Mouse (Mus musculus): ENCODE results near the gene Eif6. TPM values are rescaled to one million over a fixed set of nuclear protein-coding genes. Genes with fewer than 3 reads are reported as not detected.

The Eif6 gene
- total RNA-seq, 4 experiments from 2014 or later, result 139 to 179 (median 160) TPM

DNA sequence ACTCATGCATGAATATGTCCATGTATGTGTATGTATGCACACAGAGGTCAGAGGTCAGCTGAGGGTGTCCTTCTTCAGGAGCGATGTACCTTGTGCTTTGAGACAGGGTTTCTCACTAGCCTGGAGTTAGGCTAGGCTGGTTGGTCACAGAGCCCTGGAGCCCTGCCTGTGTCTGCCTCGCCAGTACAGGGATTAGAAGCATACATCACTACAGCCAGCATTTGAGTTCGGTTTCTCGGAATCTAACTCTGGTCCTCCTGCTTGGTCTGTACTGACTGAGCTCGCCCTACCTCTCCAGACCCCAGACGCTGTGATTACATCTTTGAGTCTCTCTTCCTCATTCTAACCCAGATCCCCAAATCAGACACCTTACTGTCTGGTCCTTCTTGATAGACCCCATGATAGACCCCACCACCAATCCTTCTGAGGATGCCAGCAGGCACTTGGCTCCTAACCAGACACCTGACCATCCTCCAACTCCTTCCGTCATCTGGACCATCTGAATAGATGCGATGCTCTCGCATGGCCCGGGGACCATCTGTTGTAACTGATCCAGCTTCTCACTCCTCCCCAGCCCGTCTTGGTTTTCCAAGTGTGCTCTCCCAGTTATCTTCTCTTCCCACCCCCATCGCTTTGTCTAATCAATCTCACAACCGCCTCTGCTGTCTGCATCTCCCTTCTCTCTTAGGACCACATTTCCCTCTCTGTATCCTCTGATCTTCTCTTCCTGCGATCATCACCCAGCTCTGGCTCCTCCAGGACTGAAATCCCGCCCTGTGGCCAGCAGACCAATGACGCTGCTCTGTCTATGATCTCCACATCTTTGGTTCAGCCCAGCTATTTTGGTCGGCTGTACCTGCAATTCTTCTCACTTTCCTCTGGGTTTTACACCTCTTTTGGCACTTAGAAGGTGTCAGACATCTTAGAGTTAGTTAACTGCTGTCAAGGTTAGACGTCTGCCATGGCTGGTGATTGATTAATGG is 38.5 kb downstream of the Eif6 start:
- DNase-seq, result no peak

DNA sequence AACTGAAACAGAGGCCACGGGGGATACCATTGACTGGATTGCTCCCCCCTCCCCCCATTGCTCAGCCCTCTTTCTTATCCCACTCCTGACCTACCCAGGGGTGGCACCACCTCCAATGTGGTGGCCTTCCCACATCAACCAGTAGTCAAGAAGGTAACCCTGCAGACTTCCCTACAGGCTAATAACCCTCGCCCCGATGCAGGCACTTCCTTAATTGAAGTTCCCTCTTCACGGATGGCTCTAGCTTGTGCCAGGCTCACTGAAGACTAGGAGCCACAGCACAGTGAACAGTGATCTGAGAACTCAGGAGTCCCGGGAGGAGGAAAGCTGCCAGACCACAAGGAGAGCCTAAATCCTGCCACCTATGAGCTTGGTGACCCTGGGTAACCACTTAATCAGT is 39.8 kb downstream of the Eif6 start:
- DNase-seq, result no peak

GRCm38 (mm10) chr2:155784534-155784933 is 42.2 kb downstream of the Eif6 start:
- DNase-seq, result no peak

- no peak for DNase-seq
Observed at GRCm38 (mm10) chr2:155779506-155779905, 47.2 kb downstream of the Eif6 start.

DNA sequence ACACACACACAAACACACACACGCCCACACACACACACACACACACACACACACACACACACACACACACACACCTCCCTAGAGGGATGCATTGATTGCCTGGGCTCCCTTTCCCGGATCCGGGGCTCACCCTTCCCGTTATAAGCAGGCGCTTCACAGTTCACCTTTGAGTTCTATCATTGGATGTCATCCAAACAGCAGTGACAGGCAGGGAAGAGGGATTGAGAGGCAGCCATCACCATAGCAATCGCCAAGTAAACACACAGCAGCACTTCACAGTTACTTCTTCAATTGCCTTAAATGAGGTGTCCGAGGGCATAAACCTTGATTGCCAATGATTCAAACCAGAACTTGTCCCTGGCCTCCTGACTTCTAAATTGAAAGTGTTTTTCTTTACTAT is 47.7 kb downstream of the Eif6 start:
- no peak for DNase-seq

GRCm38 (mm10) chr2:155778004-155778403 is 48.7 kb downstream of the Eif6 start:
- DNase-seq, result no peak

GRCm38 (mm10) chr2:155777688-155777985 is 49.1 kb downstream of the Eif6 start:
- no peak for DNase-seq

DNA sequence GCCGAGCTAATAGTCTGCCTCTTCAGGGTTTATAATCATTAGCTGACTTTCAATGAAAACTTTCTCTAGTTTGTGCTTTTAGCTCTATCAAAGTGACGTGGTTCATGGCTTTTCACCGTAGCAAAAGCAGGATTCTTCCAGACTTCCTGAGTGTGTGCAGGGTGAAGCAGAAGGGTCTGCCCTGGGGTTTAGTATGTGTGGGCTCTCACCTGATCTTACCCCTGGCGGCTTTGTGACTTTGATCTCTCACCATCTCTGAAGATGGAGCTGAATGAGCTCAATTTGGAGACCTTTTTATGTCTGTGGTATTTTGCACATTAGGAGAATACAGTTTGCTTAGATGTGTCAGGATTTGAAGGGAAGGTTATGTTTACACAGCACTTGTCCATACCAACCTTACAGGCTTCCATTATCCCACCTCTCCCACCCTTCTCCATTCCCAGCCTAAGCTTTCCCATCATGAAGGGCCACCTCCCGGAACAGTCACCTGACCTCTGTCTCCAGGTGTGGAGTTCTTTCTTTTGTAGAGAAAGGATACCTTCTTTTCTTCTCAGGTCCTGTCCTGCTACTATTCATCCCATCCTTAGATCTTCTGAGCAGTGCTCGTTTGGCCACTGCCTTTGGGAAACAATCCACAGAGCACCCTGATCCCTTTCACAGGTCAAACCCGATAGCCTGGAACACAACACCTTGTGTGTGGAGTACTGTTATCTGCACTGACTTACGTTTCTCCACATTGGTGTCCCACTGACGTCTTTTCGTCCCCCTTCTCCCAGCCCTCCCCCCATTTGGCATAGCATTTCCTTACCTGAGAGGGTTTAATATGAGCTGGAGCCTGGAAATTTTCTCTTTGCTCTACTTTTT is 49.7 kb downstream of the Eif6 start:
- no peak for DNase-seq

- no peak for DNase-seq
Observed at GRCm38 (mm10) chr2:155775685-155776263, 51.0 kb downstream of the Eif6 start.

- DNase-seq, result no peak
Observed at GRCm38 (mm10) chr2:155774927-155775684, 51.6 kb downstream of the Eif6 start, which contains the start of gene Mmp24. Gene Mmp24, plus strand, starts transcription at chr2:155775342.

- DNase-seq, result no peak
Observed at GRCm38 (mm10) chr2:155774261-155774926, 52.3 kb downstream of the Eif6 start.

GRCm38 (mm10) chr2:155773664-155774063 is 53.1 kb downstream of the Eif6 start:
- no peak for DNase-seq

Other genes starting within 250 kb of the Eif6 start
- gene Gss, start 234.1 kb downstream of the Eif6 start, total RNA-seq (2022), result 10 to 100 TPM; 57.8 to 78.0 (median 72.3) TPM
- gene Myh7b, start 215.7 kb downstream of the Eif6 start, total RNA-seq (2022), result under 1 TPM; 0.15 to 0.46 (median 0.22) TPM
- gene Trpc4ap, start 134.5 kb downstream of the Eif6 start, total RNA-seq (2022), result 100 to 1,000 TPM; 137 to 164 (median 150) TPM
- gene Edem2, start 97.5 kb downstream of the Eif6 start, total RNA-seq (2022), result 10 to 100 TPM; 41.1 to 65.1 (median 54.5) TPM
- gene Gm17581, start 91.1 kb downstream of the Eif6 start, total RNA-seq (2022), result not detected
- gene Procr, start 75.8 kb downstream of the Eif6 start, total RNA-seq (2022), result 10 to 100 TPM; 26.6 to 47.2 (median 39.0) TPM
- gene Mmp24, start 51.6 kb downstream of the Eif6 start, total RNA-seq (2022), result 1 to 10 TPM; 1.2 to 4.5 (median 2.6) TPM
- 100 to 1,000 TPM; 285 to 331 (median 289) TPM for gene BC029722, start 7.5 kb downstream of the Eif6 start, total RNA-seq (2022)
- gene Fam83c, start 7.9 kb upstream of the Eif6 start, total RNA-seq (2022), result under 1 TPM in 3 of 4 experiments, not detected in 1; 0.06 to 0.15 (median 0.10) TPM
- 100 to 1,000 TPM; 123 to 147 (median 135) TPM for gene Uqcc1, start 103.4 kb upstream of the Eif6 start, total RNA-seq (2022)
- gene Gm15557, start 113.8 kb upstream of the Eif6 start, total RNA-seq (2022), result not detected
- gene Gdf5, start 118.4 kb upstream of the Eif6 start, total RNA-seq (2022), result under 1 TPM; 0.18 to 0.77 (median 0.48) TPM
- 10 to 100 TPM; 12.6 to 27.5 (median 19.7) TPM for gene Cep250, start 129.5 kb upstream of the Eif6 start, total RNA-seq (2022)
- 1 to 10 TPM; 1.3 to 6.1 (median 3.5) TPM for gene 6430550D23Rik, start 181.1 kb upstream of the Eif6 start, total RNA-seq (2022)
- gene Ergic3, start 181.1 kb upstream of the Eif6 start, total RNA-seq (2022), result 100 to 1,000 TPM; 207 to 250 (median 232) TPM
- gene Fer1l4, start 226.0 kb upstream of the Eif6 start, total RNA-seq (2022), result not detected
- 1 to 10 TPM; 2.2 to 7.1 (median 4.4) TPM for gene Spag4, start 238.2 kb upstream of the Eif6 start, total RNA-seq (2022)